Mouse (Mus musculus) megakaryocyte, embryonic 14.5 days (primary cell): ENCODE measurements around the gene Cbr4. TPM values are rescaled to one million over a fixed set of nuclear protein-coding genes. Genes with fewer than 3 reads are reported as not detected.

ENCODE experiments used
- H3K27me3 ChIP-seq: replicated peaks from 2 replicates; pipeline ENCODE3; 2012; ENCODE audit warnings: inconsistent platforms
- H3K36me3 ChIP-seq: replicated peaks from 2 replicates; pipeline ENCODE3; 2012; ENCODE audit warnings: low read length, inconsistent platforms, mixed read lengths
- H3K4me1 ChIP-seq: 2 replicates; pipeline ENCODE4 v1.6.1; 2012; ENCODE audit warnings: inconsistent platforms
- H3K4me3 ChIP-seq: replicated peaks from 2 replicates; pipeline ENCODE3; 2012; ENCODE audit warnings: moderate library complexity, mild to moderate bottlenecking, inconsistent platforms
- H3K9me3 ChIP-seq: 2 replicates; pipeline ENCODE4 v1.6.1; 2012; ENCODE audit warnings: inconsistent platforms
- FLI1 ChIP-seq: IDR thresholded peaks from 2 replicates; pipeline ENCODE4 v1.6.1; 2012; ENCODE audit warnings: low read length, inconsistent platforms, mixed read lengths
- GATA1 ChIP-seq: IDR thresholded peaks from 3 replicates; pipeline ENCODE4 v1.6.1; 2012; ENCODE audit warnings: mixed read lengths, low read length, inconsistent platforms, borderline replicate concordance
- polyA plus RNA-seq: library from polyadenylated mRNA; stranded (reverse); fragments of >175 nt; gene quantifications from 2 replicates; pipeline ENCODE4 v1.2.3, GENCODE M21; 2012; ENCODE audit warnings: low replicate concordance; ENCODE audit not compliant: insufficient read depth

Gene Cbr4
- polyA plus RNA-seq, 1 experiment, result 1.6 TPM

DNA sequence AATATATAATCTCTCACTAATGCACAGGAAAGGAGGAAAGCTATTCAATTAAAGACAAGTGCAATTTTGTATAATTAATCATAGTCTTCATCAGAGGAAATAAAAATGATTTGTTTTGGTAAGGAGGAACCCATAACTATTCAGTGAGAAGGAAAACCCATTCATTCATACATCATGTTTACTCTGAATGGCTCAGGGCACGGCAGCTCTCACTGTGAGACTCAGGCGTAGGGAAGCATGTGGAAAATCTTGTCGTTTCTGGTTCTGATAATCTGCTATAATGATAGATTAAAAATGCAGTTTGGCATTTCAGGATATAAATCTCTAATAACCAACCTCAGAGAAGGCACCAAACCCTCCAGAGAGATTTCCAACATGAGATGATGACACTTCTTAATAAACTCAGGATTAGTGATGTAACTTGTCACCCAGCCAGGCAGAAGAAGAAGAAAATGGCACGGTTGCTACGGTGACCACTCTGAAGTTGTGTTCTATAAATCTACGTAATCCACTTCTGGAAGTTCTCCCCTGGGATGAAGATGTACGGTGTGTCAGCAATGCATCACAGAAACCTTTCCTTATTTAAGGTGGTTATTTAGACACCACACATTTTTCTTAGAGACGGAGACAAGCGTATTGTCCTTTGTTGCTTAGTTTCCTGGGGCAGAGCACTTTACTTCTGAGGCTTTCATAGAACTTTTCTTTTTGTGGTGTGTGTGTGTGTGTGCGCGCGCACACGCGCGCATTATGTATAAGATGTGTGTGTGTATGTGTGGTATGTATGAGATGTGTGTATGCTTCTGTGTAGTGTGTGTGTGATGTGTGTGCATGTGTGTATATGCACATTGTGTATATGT is 20.6 kb upstream of the Cbr4 start:
- no peak for TF ChIP-seq FLI1
- TF ChIP-seq GATA1, result no peak
- Histone ChIP-seq H3K36me3 (no peaks in the 10 kb centered on the region), H3K27me3 (no peaks in the 10 kb centered on the region), H3K4me3 (no peak overlapping the region), H3K9me3 (no peaks in the 10 kb centered on the region), H3K4me1 (peaks cover 15% of the 10 kb centered on the region)

DNA sequence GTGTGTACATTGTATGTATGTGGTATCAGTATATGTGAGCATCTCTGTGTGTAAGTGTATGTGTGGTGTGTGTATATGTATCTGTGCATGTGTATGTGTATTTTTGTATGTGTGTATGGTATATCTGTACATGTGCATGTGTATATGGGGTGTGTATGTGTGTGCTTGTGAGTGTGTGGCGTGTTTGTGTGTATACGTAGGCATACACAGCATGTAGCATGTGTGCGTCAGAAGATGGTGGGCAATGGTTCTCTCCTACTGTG is 20.1 kb upstream of the Cbr4 start:
- H3K36me3 ChIP-seq, result no peaks in the 10 kb centered on the region
- TF ChIP-seq GATA1, result no peak
- TF ChIP-seq FLI1, result no peak
- H3K9me3 ChIP-seq, result no peaks in the 10 kb centered on the region

DNA sequence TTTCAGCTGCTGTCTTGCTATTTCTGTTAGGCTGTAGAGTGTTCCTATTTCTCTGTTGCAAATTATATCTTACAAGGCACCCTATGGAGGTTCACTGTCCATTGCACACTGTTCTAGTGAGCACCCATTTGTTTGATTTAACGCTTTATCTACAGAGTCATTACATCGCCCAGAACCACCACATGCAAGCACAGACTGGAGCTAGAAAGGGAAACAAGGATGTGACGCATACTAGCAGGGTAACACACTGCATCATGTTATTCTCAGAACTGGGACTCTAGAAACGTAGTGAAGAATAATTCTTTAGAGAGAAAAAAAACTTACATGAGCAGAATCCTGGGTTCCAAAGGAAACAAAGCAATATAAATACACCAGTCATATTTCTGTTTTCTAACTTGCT is 17.3 kb upstream of the Cbr4 start:
- TF ChIP-seq GATA1 (no peak), FLI1 (no peak)
- Histone ChIP-seq H3K4me1 (peaks cover 3% of the 10 kb centered on the region; the same call in 1 of the 2 replicates), H3K4me3 (no peak overlapping the region), H3K36me3 (no peaks in the 10 kb centered on the region), H3K27me3 (no peaks in the 10 kb centered on the region), H3K9me3 (no peaks in the 10 kb centered on the region)

More for the DNA sequence above, 20.1 kb upstream of the Cbr4 start:
- Histone ChIP-seq H3K4me3 (no peak overlapping the region), H3K4me1 (peaks cover 15% of the 10 kb centered on the region), H3K27me3 (no peaks in the 10 kb centered on the region)

DNA sequence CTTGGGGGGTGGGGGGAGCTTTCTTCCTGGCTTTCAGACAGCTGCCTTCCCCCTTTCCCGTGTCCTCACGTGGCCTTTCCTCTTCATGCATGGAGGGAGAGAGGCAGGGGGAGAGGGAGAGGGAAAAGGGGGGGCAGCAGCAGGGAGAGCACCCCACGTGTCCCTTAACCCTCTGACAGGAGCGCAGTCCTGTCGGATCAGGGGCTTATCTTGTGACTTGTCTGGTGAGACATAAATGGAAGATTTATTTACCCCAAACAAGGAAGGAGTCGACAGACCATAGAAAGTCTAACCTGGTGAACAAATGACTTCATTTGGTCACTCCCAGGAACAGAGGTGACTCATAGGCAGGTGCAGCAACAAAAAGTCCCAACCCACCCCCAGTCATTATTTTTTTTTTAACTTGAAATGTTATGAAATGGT is 12.3 kb upstream of the Cbr4 start:
- TF ChIP-seq GATA1 (no peak), FLI1 (no peak)
- Histone ChIP-seq H3K4me3 (no peak overlapping the region), H3K27me3 (no peaks in the 10 kb centered on the region), H3K9me3 (no peaks in the 10 kb centered on the region), H3K36me3 (no peaks in the 10 kb centered on the region), H3K4me1 (no peaks in the 10 kb centered on the region)

DNA sequence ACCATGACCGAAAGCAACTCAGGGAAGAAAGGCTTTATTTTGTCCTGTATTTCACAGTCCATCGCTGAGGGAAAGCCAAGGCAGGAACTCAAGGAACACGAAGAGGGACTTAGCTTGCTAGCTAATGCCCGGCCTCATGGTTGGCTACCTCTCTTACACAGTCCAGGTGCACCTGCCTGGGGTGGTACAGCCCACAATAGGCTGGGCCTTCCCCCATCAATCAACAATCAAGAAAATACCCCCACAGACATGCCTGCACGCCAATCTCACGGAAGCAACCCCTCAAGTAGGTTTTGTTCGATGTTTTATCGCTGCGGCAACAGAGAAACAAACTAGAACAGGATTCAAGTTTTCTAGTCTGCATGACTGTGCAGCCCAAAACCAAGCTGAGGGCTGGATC is 11.4 kb upstream of the Cbr4 start:
- H3K36me3 ChIP-seq, result no peaks in the 10 kb centered on the region
- H3K4me1 ChIP-seq, result no peaks in the 10 kb centered on the region
- H3K27me3 ChIP-seq, result no peaks in the 10 kb centered on the region
- no peak overlapping the region for H3K4me3 ChIP-seq
- no peaks in the 10 kb centered on the region for H3K9me3 ChIP-seq
- TF ChIP-seq FLI1 (no peak), GATA1 (no peak)

DNA sequence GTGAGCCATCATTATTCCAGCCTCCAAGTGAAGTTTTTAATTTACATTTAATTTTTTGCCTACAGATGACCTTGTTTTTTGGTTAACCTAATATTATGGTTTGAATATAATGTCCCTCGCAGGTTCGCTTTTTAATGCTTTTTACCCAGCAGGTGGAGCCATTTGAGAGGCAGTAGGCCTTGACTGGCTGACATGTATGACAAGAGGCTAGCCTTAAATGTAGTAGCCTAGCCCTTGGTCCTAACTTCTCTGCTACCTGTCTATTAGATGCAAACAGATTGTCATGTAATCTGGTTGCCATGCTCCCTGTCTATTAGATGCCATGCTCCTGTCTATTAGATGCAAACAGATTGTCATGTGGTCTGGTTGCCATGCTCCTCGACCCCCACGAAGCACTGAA is 9.4 kb upstream of the Cbr4 start:
- TF ChIP-seq GATA1 (no peak), FLI1 (no peak)
- no peaks in the 10 kb centered on the region for H3K27me3 ChIP-seq
- no peaks in the 10 kb centered on the region for H3K9me3 ChIP-seq
- H3K4me3 ChIP-seq, result no peak overlapping the region
- no peaks in the 10 kb centered on the region for H3K4me1 ChIP-seq
- H3K36me3 ChIP-seq, result no peaks in the 10 kb centered on the region

DNA sequence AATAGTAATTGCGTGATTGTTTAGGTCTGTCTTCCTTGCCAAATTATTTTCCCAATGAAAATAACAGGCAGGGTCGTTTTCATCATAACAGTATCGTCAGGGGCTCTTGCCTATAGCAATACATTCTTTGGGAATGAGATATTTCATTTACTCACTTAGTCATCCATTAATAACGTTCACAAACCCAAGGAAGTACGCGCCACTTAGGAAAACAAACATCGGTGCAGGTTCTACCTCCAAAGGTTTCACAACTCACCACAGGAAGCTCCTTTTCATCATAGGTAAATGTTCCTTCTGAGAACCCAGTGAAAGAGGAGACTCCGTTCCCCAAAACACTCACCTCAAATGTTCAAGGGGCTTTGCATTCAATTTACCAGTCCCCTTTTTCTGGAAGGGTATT is 8.7 kb upstream of the Cbr4 start:
- no peaks in the 10 kb centered on the region for H3K4me1 ChIP-seq
- no peak for TF ChIP-seq FLI1
- no peak for TF ChIP-seq GATA1
- H3K9me3 ChIP-seq, result no peaks in the 10 kb centered on the region
- H3K27me3 ChIP-seq, result no peaks in the 10 kb centered on the region
- no peaks in the 10 kb centered on the region for H3K36me3 ChIP-seq
- no peak overlapping the region for H3K4me3 ChIP-seq

DNA sequence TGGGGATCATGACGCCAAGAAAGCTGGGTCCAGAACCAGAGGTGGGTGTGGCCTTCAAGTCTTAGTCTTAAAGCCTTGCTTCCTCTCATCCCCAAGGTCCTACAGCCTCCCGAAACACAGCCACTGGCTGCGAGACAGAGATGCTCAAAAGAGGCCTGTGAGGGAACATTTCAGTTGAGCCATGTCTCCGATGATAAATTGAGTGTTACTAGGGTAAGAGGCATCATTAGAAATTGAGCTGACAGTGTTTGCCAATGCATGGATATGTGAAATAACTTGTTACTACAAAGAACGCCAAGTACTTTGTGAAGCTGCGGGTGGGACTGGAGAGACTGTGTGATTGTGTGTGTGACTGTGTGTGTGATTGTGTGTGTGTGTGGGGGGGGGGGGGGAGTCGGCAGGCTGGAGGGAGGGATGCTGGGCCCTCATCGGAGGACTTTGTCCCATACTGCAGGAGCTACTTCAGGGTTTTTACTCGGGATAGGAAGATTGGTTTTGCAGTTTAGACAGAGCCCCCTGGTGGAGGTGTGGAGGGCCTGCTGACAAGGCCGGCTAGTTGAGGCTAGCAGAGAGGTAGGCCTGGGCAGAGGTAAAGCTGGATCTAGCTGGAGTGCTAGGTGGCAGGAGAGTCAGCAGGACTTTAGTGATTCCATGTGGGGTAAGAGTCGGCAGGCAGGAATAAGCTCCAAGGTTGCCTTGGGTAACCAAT is 7.9 kb upstream of the Cbr4 start:
- TF ChIP-seq GATA1 (no peak), FLI1 (no peak)
- Histone ChIP-seq H3K27me3 (no peaks in the 10 kb centered on the region), H3K4me1 (no peaks in the 10 kb centered on the region), H3K36me3 (no peaks in the 10 kb centered on the region), H3K9me3 (no peaks in the 10 kb centered on the region), H3K4me3 (no peak overlapping the region)

DNA sequence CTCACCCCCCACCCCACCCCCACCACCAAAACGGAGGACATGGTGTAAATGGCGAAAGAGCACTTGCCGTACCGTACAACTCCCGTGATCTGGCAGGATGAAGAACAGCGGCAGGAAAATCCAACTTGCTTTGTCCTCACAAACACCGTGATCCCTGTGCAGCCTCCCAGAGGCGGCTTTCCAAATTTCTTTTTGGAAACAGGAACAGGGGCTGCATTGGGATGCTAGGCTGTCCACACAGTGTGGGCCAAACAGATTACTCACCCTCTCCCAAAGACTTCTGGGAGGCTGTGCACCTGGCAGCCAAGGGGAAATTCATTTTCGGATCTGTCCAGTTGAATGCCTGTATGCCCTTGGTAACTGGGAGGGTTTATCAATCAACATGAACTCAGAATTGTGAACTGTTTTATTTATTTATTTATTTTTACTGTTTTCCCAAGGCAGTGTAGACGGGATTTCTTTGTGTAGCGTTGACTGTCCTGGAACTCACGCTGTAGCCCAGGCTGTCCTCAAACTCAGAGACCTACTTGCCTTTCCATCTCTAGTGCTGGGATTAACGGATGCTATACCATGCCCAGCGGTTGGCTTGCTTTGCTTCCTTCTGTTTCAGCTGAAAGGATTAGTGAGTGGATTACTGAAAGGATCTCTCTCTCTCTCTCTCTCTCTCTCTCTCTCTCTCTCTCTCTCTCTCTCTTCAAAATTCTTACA is 7.1 kb upstream of the Cbr4 start:
- Histone ChIP-seq H3K4me3 (no peak overlapping the region), H3K9me3 (no peaks in the 10 kb centered on the region), H3K27me3 (no peaks in the 10 kb centered on the region), H3K4me1 (no peaks in the 10 kb centered on the region), H3K36me3 (no peaks in the 10 kb centered on the region)
- TF ChIP-seq GATA1, result no peak
- no peak for TF ChIP-seq FLI1
